Mouse (Mus musculus): ENCODE data around the gene Rnf214.

Rnf214 gene

GRCm38 (mm10) chr9:45935628-45936210, 29.0 kb upstream of the Rnf214 start, which contains the start of gene Tagln:
TSS of gene Tagln (minus strand) at chr9:45936058.
- DNase-seq, result peak; percentile 37

GRCm38 (mm10) chr9:45932571-45933415, 26.1 kb upstream of the Rnf214 start:
- DNase-seq, result peak; percentile 19

- DNase-seq, result no peak
Measured at GRCm38 (mm10) chr9:45931958-45932357, 25.2 kb upstream of the Rnf214 start.

GRCm38 (mm10) chr9:45929285-45929684, 22.6 kb upstream of the Rnf214 start:
- DNase-seq, result no peak

GRCm38 (mm10) chr9:45919895-45920294, 13.2 kb upstream of the Rnf214 start:
- DNase-seq, result no peak

GRCm38 (mm10) chr9:45917041-45917934, 10.6 kb upstream of the Rnf214 start:
- no peak for DNase-seq

GRCm38 (mm10) chr9:45915659-45916058, 8.9 kb upstream of the Rnf214 start:
- DNase-seq, result no peak

- peak; percentile 43 for DNase-seq
Measured at GRCm38 (mm10) chr9:45911673-45912072, 5.0 kb upstream of the Rnf214 start.

- no peak for DNase-seq
Measured at GRCm38 (mm10) chr9:45910995-45911394, 4.3 kb upstream of the Rnf214 start.

GRCm38 (mm10) chr9:45907078-45907428, 342 bp upstream of the Rnf214 start:
- DNase-seq, result no peak

GRCm38 (mm10) chr9:45905811-45906237, 887 bp downstream of the Rnf214 start:
- DNase-seq, result peak; percentile 62

GRCm38 (mm10) chr9:45905196-45905595, 1.5 kb downstream of the Rnf214 start:
- no peak for DNase-seq

- no peak for DNase-seq
Measured at GRCm38 (mm10) chr9:45893681-45894080, 13.0 kb downstream of the Rnf214 start.

- DNase-seq, result no peak
Measured at GRCm38 (mm10) chr9:45877928-45878327, 28.8 kb downstream of the Rnf214 start.

GRCm38 (mm10) chr9:45870265-45870664, 36.4 kb downstream of the Rnf214 start:
- no peak for DNase-seq

GRCm38 (mm10) chr9:45869181-45869580, 37.5 kb downstream of the Rnf214 start:
- DNase-seq, result no peak

- no peak for DNase-seq
Measured at GRCm38 (mm10) chr9:45861813-45862212, 44.9 kb downstream of the Rnf214 start.

GRCm38 (mm10) chr9:45859364-45859763, 47.3 kb downstream of the Rnf214 start:
- DNase-seq, result no peak

GRCm38 (mm10) chr9:45854136-45854535, 52.6 kb downstream of the Rnf214 start:
- no peak for DNase-seq

- DNase-seq, result no peak
Measured at GRCm38 (mm10) chr9:45853695-45854094, 53.0 kb downstream of the Rnf214 start.

- no peak for DNase-seq
Measured at GRCm38 (mm10) chr9:45851776-45852175, 54.9 kb downstream of the Rnf214 start.

GRCm38 (mm10) chr9:45851330-45851729, 55.4 kb downstream of the Rnf214 start:
- DNase-seq, result no peak

- DNase-seq, result no peak
Measured at GRCm38 (mm10) chr9:45850528-45851155, 56.1 kb downstream of the Rnf214 start.
